30 mouse cellular contexts compared by ENCODE assay signal in genomic region chr4:149489415-149490240, GRCm38 (mm10). TPM values are rescaled to one million over a fixed set of nuclear protein-coding genes. Genes with fewer than 3 reads are reported as not detected.
DNase-seq lines count a peak whose midpoint lies in the region; ATAC-seq and TF ChIP-seq lines count a peak whose summit lies in the region.
"Had no signal": no experiment of that assay in that cellular context is flagged by ENCODE, and none has a peak within 500 bp of the region (broad histone marks: within the 10 kb centered on the region; RNA-seq: fewer than 3 reads in every experiment).

No protein-coding gene starts in this region.

- H3K9me3 ChIP-seq in heart, embryonic 11.5 days (replicated peaks; ENCODE audit: control insufficient read depth, low read length), result no peaks in the 10 kb centered on the region
- H3K9me3 ChIP-seq: embryonic facial prominence, embryonic 10.5 days; forebrain, embryonic 10.5 days; limb, embryonic 15.5 days; midbrain, embryonic 12.5 days had no signal

- no peak overlapping the region for H3K4me2 ChIP-seq in heart, embryonic 11.5 days
- H3K4me2 ChIP-seq: limb, embryonic 15.5 days; midbrain, embryonic 12.5 days had no signal

- peaks cover under 1% of the 10 kb centered on the region for H3K4me1 ChIP-seq in heart, adult 2 months (ENCODE audit: control insufficient read depth, insufficient read depth, low read length)
- peaks cover 8% of the 10 kb centered on the region; the same call in 1 of the 2 replicates for H3K4me1 ChIP-seq in heart, embryonic 11.5 days (ENCODE audit: control insufficient read depth, insufficient read depth, low read length)
- H3K4me1 ChIP-seq in small intestine, adult 2 months (ENCODE audit: control insufficient read depth, insufficient read depth, insufficient read length, low read length), result peaks cover 4% of the 10 kb centered on the region; the same call in 1 of the 2 replicates

- no peak for TF ChIP-seq EP300 in heart, adult 2 months (IDR thresholded peaks at IDR 0.05; ENCODE audit: insufficient read depth, low read depth, low read length)

- DNase-seq in heart, adult 2 months, result peak; percentile 46 to 74
- peak; percentile 73 to 80 for DNase-seq in heart, adult 9 months (ENCODE audit: low spot score in 2 of 2)
- peak; percentile 44 to 45 for DNase-seq in heart, postnatal 36 days
- no peak for DNase-seq in adrenal gland, postnatal 4 days (ENCODE audit: low spot score in 2 of 2)
- DNase-seq in kidney, adult 9 months, result no peak
- no peak for DNase-seq in cerebellum, postnatal 10 days
- DNase-seq: adrenal gland, postnatal 36 days; cerebellum, adult 11 months; cerebellum, adult 9-11 months; kidney, adult 18-20 months; left cerebral cortex, postnatal 4 days; thymus, postnatal 25 days had no signal

- H3K27ac ChIP-seq in heart, adult 2 months, result peak overlapping the region; percentile 79
- no peak overlapping the region for H3K27ac ChIP-seq in heart, embryonic 11.5 days (ENCODE audit: low read depth, low read length)
- peak overlapping the region; percentile 98 for H3K27ac ChIP-seq in small intestine, adult 2 months (ENCODE audit: insufficient read depth, low read depth, low read length)
- H3K27ac ChIP-seq: embryonic facial prominence, embryonic 10.5 days; forebrain, embryonic 10.5 days; hindbrain, postnatal 0 days; kidney, postnatal 0 days; limb, embryonic 15.5 days; liver, embryonic 14.5 days; midbrain, embryonic 12.5 days had no signal

- H3K27me3 ChIP-seq in heart, adult 2 months (ENCODE audit: control insufficient read depth, insufficient read depth, low read length), result no peaks in the 10 kb centered on the region
- no peaks in the 10 kb centered on the region for H3K27me3 ChIP-seq in heart, embryonic 11.5 days (ENCODE audit: control insufficient read depth, insufficient read depth, low read length)
- no peaks in the 10 kb centered on the region for H3K27me3 ChIP-seq in small intestine, adult 2 months (ENCODE audit: control insufficient read depth, insufficient read depth, low read length)
- H3K27me3 ChIP-seq: limb, embryonic 15.5 days; midbrain, embryonic 12.5 days had no signal

- H3K4me3 ChIP-seq in heart, adult 2 months, result no peak overlapping the region
- no peak overlapping the region for H3K4me3 ChIP-seq in heart, embryonic 11.5 days (ENCODE audit: low read depth, low read length)
- peak overlapping the region; percentile 7; the same call in 1 of the 2 replicates for H3K4me3 ChIP-seq in small intestine, adult 2 months (ENCODE audit: low read depth, low read length)
- H3K4me3 ChIP-seq: embryonic facial prominence, embryonic 10.5 days; forebrain, embryonic 10.5 days; limb, embryonic 15.5 days; midbrain, embryonic 12.5 days had no signal

- TF ChIP-seq CTCF in heart, adult 2 months (IDR thresholded peaks at IDR 0.05), result no peak
- TF ChIP-seq CTCF in small intestine, adult 2 months (IDR thresholded peaks at IDR 0.05; ENCODE audit: extremely low read depth, insufficient read length, insufficient replicate concordance, low read depth, low read length), result no peak

- intact Hi-C loops in heart, adult 2 months (cut with DNase I), result loop anchor here (5.0 kb wide), 2 partner anchors 37 to 142 kb away; partner anchors contain the start of gene Rbp7
- intact Hi-C loops in heart, postnatal 36 days (cut with DNase I), result loop anchor here (5.0 kb wide), 1 partner anchor 142 kb away; no protein-coding TSS in a partner anchor

- WGBS in heart, adult 2 months, result 60% methylated on average over 14 of the region's 14 CpGs
- WGBS in heart, embryonic 11.5 days (ENCODE audit: insufficient replicate concordance), result 94% methylated on average over 14 of the region's 14 CpGs
- 26% methylated on average over 14 of the region's 14 CpGs for WGBS in small intestine, adult 2 months

- no peak for TF ChIP-seq POLR2A in heart, adult 2 months (IDR thresholded peaks at IDR 0.05; ENCODE audit: insufficient read depth, low read depth, low read length)
- TF ChIP-seq POLR2A in small intestine, adult 2 months (IDR thresholded peaks at IDR 0.05; ENCODE audit: low read depth, low read length), result no peak

- ATAC-seq in heart, embryonic 11.5 days (replicated peaks; ENCODE audit: insufficient number of reproducible peaks, low FRiP score, low TSS enrichment), result no peak
- ATAC-seq: CD4-positive, CD25-positive, alpha-beta regulatory T cell, adult 4 months; forebrain, embryonic 16.5 days; hindbrain, postnatal 0 days had no signal

- no peak overlapping the region for H3K9ac ChIP-seq in heart, adult 2 months (ENCODE audit: low read depth, low read length)
- H3K9ac ChIP-seq in heart, embryonic 11.5 days (ENCODE audit: low read depth, low read length), result no peak overlapping the region
- H3K9ac ChIP-seq: limb, embryonic 15.5 days; liver, embryonic 14.5 days; midbrain, embryonic 12.5 days had no signal

- peaks cover 19% of the 10 kb centered on the region for H3K36me3 ChIP-seq in heart, adult 2 months (ENCODE audit: control insufficient read depth, insufficient read depth, low read length)
- peaks cover 35% of the 10 kb centered on the region for H3K36me3 ChIP-seq in heart, embryonic 11.5 days (ENCODE audit: control insufficient read depth, insufficient read depth, low read length)
- H3K36me3 ChIP-seq in small intestine, adult 2 months (ENCODE audit: control insufficient read depth, insufficient read depth, low read length), result peaks cover 43% of the 10 kb centered on the region

- peaks cover 2% of the 10 kb centered on the region for H3K79me2 ChIP-seq in heart, adult 2 months (replicated peaks; ENCODE audit: control insufficient read depth, insufficient read depth, low read length)

RNA-seq across cellular contexts. Expression of gene Lzic, which starts 4.6 kb away (rescaled TPM):
- total RNA-seq in heart, adult 2 months (2021), result 10 to 100 TPM; 62.1 to 66.9 TPM
- polyA plus RNA-seq in heart, adult 2 months (2012; rRNA removed), result 20.2 and 23.8 TPM in 2 replicates
- 36.7 and 43.9 TPM in 2 replicates for polyA plus RNA-seq in heart, embryonic 11.5 days (2014; fragmentation: Nextera tagmentation; extraction: Ambion mirVana)
- total RNA-seq in heart, postnatal 36 days (2021), result 10 to 100 TPM; 57.5 to 69.1 TPM
- 5.1 and 16.8 TPM in 2 replicates for polyA plus RNA-seq in small intestine, adult 2 months (2012; rRNA removed)
- 10 to 100 TPM; 35.3 to 37.4 TPM for total RNA-seq in adrenal gland, postnatal 4 days (2021)

RNA-seq across cellular contexts. Expression of gene Nmnat1, which starts 4.6 kb away (rescaled TPM):
- 10 to 100 TPM; 29.4 to 36.1 TPM for total RNA-seq in heart, adult 2 months (2021)
- polyA plus RNA-seq in heart, adult 2 months (2012; rRNA removed), result 20.6 and 26.2 TPM in 2 replicates
- polyA plus RNA-seq in heart, embryonic 11.5 days (2014; fragmentation: Nextera tagmentation; extraction: Ambion mirVana), result 16.2 and 17.0 TPM in 2 replicates
- 10 to 100 TPM; 29.5 to 30.7 TPM for total RNA-seq in heart, postnatal 36 days (2021)
- polyA plus RNA-seq in small intestine, adult 2 months (2012; rRNA removed), result 6.4 and 9.8 TPM in 2 replicates
- total RNA-seq in adrenal gland, postnatal 4 days (2021), result 10 to 100 TPM; 10.1 to 12.3 TPM

RNA-seq across cellular contexts. Expression of gene Tmem274, which starts 12.4 kb away (rescaled TPM):
- total RNA-seq in heart, adult 2 months (2021), result not detected
- not detected in 2 replicates for polyA plus RNA-seq in heart, adult 2 months (2012; rRNA removed)
- polyA plus RNA-seq in heart, embryonic 11.5 days (2014; fragmentation: Nextera tagmentation; extraction: Ambion mirVana), result not detected in 2 replicates
- not detected for total RNA-seq in heart, postnatal 36 days (2021)
- polyA plus RNA-seq in small intestine, adult 2 months (2012; rRNA removed), result not detected in 2 replicates
- not detected for total RNA-seq in adrenal gland, postnatal 4 days (2021)
- total RNA-seq: adrenal gland, postnatal 36 days; hematopoietic stem cell, adult 5-6 weeks; hindbrain, postnatal 0 days; layer of hippocampus, postnatal 10 days; left cerebral cortex, adult 8-10 months; left cerebral cortex, postnatal 4 days; megakaryocyte, adult 5-6 weeks; neutrophil, adult 5-6 weeks had no signal
- polyA plus RNA-seq: cortical plate, adult 2 months; forebrain, embryonic 16.5 days; gonadal fat pad, adult 2 months; hindbrain, postnatal 0 days; kidney, postnatal 0 days; limb, embryonic 15.5 days; liver, embryonic 14.5 days had no signal

RNA-seq across cellular contexts. Expression of gene Ctnnbip1, which starts 28.4 kb away (rescaled TPM):
- 10 to 100 TPM; 25.0 to 27.3 TPM for total RNA-seq in heart, adult 2 months (2021)
- 25.5 and 26.0 TPM in 2 replicates for polyA plus RNA-seq in heart, adult 2 months (2012; rRNA removed)
- 36.3 and 36.8 TPM in 2 replicates for polyA plus RNA-seq in heart, embryonic 11.5 days (2014; fragmentation: Nextera tagmentation; extraction: Ambion mirVana)
- 10 to 100 TPM; 29.9 to 33.3 TPM for total RNA-seq in heart, postnatal 36 days (2021)
- 10.8 and 27.2 TPM in 2 replicates for polyA plus RNA-seq in small intestine, adult 2 months (2012; rRNA removed)
- total RNA-seq in adrenal gland, postnatal 4 days (2021), result 10 to 100 TPM; 44.7 to 44.8 TPM

RNA-seq across cellular contexts. Expression of gene Rbp7, which starts 34.9 kb away (rescaled TPM):
- 10 to 100 TPM; 56.2 to 61.6 TPM for total RNA-seq in heart, adult 2 months (2021)
- 8.7 and 22.9 TPM in 2 replicates for polyA plus RNA-seq in heart, adult 2 months (2012; rRNA removed)
- polyA plus RNA-seq in heart, embryonic 11.5 days (2014; fragmentation: Nextera tagmentation; extraction: Ambion mirVana), result 1.2 and 2.5 TPM in 2 replicates
- 10 to 100 TPM; 76.3 to 81.1 TPM for total RNA-seq in heart, postnatal 36 days (2021)
- polyA plus RNA-seq in small intestine, adult 2 months (2012; rRNA removed), result 1.0 and 3.9 TPM in 2 replicates
- total RNA-seq in adrenal gland, postnatal 4 days (2021), result 10 to 100 TPM; 12.6 to 19.8 TPM
- total RNA-seq: hematopoietic stem cell, adult 5-6 weeks; hindbrain, postnatal 0 days; layer of hippocampus, postnatal 10 days; left cerebral cortex, adult 8-10 months; left cerebral cortex, postnatal 4 days; megakaryocyte, adult 5-6 weeks; neutrophil, adult 5-6 weeks had no signal
- polyA plus RNA-seq: CD4-positive, CD25-positive, alpha-beta regulatory T cell, adult 4 months; embryonic facial prominence, embryonic 10.5 days; forebrain, embryonic 10.5 days; forebrain, embryonic 16.5 days; hindbrain, postnatal 0 days; liver, embryonic 14.5 days; midbrain, embryonic 12.5 days had no signal

Comparison
In these comparisons a context has a peak if more than half of its experiments do, and no peak if none do; other contexts are left out.
1. DNase-seq: peak in heart, adult 2 months (2 of 2), heart, adult 9 months (2 of 2) and heart, postnatal 36 days (2 of 2); none in adrenal gland, postnatal 4 days (0 of 2), kidney, adult 9 months (single experiment) and cerebellum, postnatal 10 days (0 of 2).